Mouse (Mus musculus): ENCODE data around the gene Olfr123.

The Olfr123 gene

GRCm38 (mm10) chr17:37793229-37793628 lies at the start of gene Olfr123:
Gene Olfr123 (plus strand): TSS chr17:37793529.
- no peak for DNase-seq (ENCODE audit: low read depth, low spot score)

DNA sequence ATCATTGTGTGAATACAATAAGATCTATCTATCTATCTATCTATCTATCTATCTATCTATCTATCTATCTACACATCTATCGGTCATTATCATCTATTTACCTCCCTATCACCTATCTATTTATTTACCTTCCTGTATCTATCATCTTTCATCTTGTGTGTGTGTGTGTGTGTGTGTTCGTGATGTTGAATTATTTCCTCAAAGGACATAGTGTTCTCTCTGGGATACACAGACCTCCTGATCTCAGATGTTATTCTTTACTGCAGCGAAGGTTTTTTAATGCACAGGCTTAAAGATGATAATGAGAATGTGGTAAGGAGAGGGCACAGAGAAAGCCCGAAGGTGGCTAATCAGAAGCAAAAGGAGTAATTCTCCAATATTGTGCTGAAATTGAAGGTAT lies 25.0 kb upstream of the Olfr123 start, which contains the start of gene Olfr122:
Gene Olfr122 (plus strand): TSS at position 301 of the 400 bp plus-strand sequence.
- DNase-seq (ENCODE audit: low read depth, low spot score): no peak

DNA sequence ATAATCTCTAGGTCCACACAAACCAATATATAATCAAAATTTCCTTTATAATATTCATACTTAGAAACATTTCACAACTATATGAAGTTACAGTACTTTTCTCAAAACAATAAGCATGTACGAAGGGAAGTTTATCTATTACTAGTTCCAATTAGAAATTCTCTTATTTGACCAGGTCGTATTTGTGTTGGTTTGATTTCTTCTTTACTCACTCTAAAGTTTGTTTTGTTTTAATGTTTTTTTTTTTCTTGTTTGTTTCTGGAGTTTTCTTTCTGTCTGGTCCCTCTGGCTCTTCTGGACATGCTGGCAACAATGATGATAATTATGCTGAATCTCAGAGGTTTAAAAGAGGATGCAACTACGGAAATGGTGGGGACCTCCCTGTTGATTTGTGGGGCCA lies 6.3 kb downstream of the Olfr123 start, which contains the start of gene Olfr124:
Gene Olfr124 (plus strand): TSS at position 301 of the 400 bp plus-strand sequence.
- no peak for DNase-seq (ENCODE audit: low read depth, low spot score)

- DNase-seq (ENCODE audit: low read depth, low spot score): no peak
Observed at GRCm38 (mm10) chr17:37832649-37833048, 39.3 kb downstream of the Olfr123 start, which contains the start of gene Olfr125. Gene Olfr125 (plus strand): TSS chr17:37832949.

DNA sequence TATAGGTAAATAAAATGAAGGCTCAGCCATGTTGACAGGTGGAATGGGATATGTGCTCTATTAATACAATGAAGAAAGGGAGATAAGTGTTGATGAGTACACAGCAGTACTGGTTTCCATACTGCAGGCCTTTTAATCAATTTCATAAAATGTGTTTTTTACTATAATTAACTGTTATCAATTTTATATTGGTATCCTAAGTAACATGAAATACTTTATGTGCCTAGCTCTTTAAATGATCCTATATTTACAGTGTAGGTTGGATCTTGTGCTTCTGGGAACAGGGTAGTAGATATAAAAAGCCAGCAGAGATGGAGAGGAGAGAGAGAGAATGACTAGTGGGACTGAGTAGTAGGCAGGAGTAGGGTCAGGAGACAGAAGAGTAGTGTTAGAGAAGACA lies 53.9 kb downstream of the Olfr123 start, which contains the start of gene Olfr126:
Gene Olfr126 (plus strand): TSS at position 301 of the 400 bp plus-strand sequence.
- DNase-seq (ENCODE audit: low read depth, low spot score): no peak

All from brain, embryonic 18.5 days (tissue).